Mouse (Mus musculus) testis, adult 2 months (tissue): ENCODE results near the gene Castor2. TPM values are rescaled to one million over a fixed set of nuclear protein-coding genes. Genes with fewer than 3 reads are reported as not detected.
A peak's percentile ranks its signal among the peaks of the same experiment; 100 is the strongest.

Experiments used
- H3K27ac ChIP-seq: fragments of 200-500 bp; 2 replicates; pipeline ENCODE4 v1.5.1; 2012; ENCODE audit warnings: low read depth, low read length; ENCODE audit not compliant: control insufficient read depth, insufficient read depth
- H3K27me3 ChIP-seq: fragments of 200-500 bp; 2 replicates; pipeline ENCODE4 v1.6.1; 2012; ENCODE audit warnings: mild to moderate bottlenecking, low read length, moderate library complexity; ENCODE audit not compliant: control insufficient read depth, insufficient read depth
- H3K36me3 ChIP-seq: fragments of 200-500 bp; 2 replicates; pipeline ENCODE4 v1.6.1; 2012; ENCODE audit warnings: mild to moderate bottlenecking, low read length; ENCODE audit not compliant: control insufficient read depth, insufficient read depth
- H3K4me1 ChIP-seq: fragments of 200-500 bp; 2 replicates; pipeline ENCODE4 v1.6.1; 2012; ENCODE audit warnings: low read length; ENCODE audit not compliant: control insufficient read depth, insufficient read depth
- H3K4me3 ChIP-seq: fragments of 200-500 bp; 2 replicates; pipeline ENCODE4 v1.5.1; 2012; ENCODE audit warnings: low read depth, mild to moderate bottlenecking, low read length, moderate library complexity, mixed read lengths; ENCODE audit not compliant: control insufficient read depth
- CTCF ChIP-seq: fragments of 200-500 bp; IDR thresholded peaks from 2 replicates; pipeline ENCODE4 v1.5.1; 2012; ENCODE audit warnings: low read depth, mild to moderate bottlenecking, inconsistent platforms, low read length, moderate library complexity; ENCODE audit not compliant: control insufficient read depth, insufficient read depth, insufficient replicate concordance
- POLR2A ChIP-seq: fragments of 200-500 bp; IDR thresholded peaks from 2 replicates; pipeline ENCODE4 v1.6.1; 2012; ENCODE audit warnings: low read depth, mild to moderate bottlenecking, inconsistent platforms, low read length, moderate library complexity; ENCODE audit not compliant: control insufficient read depth
- polyA plus RNA-seq: library from polyadenylated mRNA; depleted of rRNA; stranded (reverse); fragments of >200 nt; gene quantifications from 2 replicates; pipeline ENCODE4 v1.2.3, GENCODE M21; 2012

Gene Castor2
- polyA plus RNA-seq, 1 experiment: 7.2 TPM

DNA sequence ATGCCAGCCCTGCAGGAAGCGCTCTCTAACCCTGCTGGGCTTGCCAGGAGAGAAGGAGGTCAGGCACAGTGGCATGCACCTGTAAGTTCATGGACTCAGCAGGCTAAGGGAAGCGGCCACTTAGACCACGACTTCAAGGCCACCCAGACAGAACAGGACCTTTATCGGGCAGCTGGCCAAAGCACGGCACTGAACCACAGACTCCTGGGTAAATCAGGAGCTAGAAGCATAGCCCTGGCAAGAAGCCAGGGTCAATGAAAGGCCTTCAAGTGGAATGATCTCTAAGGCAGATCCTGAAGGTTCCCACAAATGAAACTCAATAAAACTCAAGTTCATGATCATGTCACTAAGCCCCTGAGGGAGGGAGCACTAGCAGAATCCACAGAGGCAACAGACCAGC lies 65.2 kb downstream of the Castor2 start:
- no peak for TF ChIP-seq CTCF
- no peaks in the 10 kb centered on the region for H3K27me3 ChIP-seq
- H3K36me3 ChIP-seq: peaks cover 1% of the 10 kb centered on the region
- no peak overlapping the region for H3K27ac ChIP-seq
- no peaks in the 10 kb centered on the region for H3K4me1 ChIP-seq
- no peak overlapping the region for H3K4me3 ChIP-seq

DNA sequence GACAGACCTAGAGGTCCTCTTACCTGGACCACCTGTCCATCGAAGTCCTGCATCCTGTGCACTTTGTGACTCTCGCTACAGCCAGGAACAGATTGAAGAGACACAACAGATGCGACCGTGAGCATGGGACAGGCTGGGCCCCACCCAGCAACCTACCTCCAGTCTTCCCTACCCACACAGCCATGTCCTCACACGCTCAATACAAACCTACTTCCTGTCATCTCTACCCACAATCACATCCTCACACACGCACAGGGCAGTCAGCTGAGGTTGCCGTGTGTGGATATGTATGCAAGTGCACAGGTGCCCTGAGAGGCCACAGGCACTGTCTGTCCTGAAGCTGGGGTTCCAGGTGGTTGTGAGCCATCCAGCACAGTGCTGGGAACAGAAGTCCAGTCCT lies 67.1 kb downstream of the Castor2 start:
- Histone ChIP-seq H3K4me3 (no peak overlapping the region), H3K27me3 (no peaks in the 10 kb centered on the region), H3K36me3 (peaks cover 1% of the 10 kb centered on the region), H3K27ac (no peak overlapping the region), H3K4me1 (no peaks in the 10 kb centered on the region)
- TF ChIP-seq CTCF (no peak), POLR2A (no peak)

DNA sequence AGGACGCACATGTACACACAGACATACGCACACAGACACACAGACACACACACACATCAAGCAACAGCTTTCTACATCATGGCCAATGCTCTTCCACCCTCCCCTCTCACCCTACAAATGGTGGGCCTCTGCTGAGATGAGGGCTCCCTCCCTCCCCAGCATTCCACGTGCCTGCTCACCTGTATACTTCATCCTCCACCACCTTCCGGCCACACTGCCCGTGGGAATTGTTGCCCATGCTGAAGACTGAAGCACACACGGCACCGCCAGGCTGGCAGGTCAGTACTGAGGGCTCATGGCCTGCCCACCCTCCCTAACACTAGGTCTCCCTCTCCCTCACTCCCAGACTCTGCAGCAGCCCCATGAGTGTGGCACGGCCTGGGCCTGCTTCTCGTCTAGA lies 68.5 kb downstream of the Castor2 start:
- Histone ChIP-seq H3K27ac (no peak overlapping the region), H3K4me1 (no peaks in the 10 kb centered on the region), H3K27me3 (no peaks in the 10 kb centered on the region), H3K4me3 (no peak overlapping the region), H3K36me3 (peaks cover 1% of the 10 kb centered on the region)
- TF ChIP-seq CTCF (no peak), POLR2A (no peak)

DNA sequence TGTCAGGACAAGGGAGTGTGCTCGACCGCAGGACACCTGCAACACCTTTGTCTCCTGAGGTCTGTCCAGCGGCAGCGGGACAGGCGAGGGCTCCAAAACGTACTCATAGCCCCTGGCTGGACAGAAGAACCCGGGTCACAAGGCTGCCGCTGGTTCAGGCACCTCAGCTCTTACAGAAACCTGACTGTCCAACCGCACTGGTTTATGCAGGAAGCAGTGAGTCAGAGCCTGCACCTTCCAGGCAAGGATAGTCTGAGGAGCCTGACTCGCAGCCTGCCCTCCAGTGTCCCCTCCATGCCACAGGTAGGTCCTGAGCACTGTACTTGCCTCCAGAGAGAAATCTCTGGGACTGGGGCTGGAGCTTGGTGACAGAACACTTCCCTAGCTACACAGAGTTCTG lies 69.7 kb downstream of the Castor2 start:
- TF ChIP-seq POLR2A: no peak
- H3K36me3 ChIP-seq: peaks cover 1% of the 10 kb centered on the region
- H3K27me3 ChIP-seq: no peaks in the 10 kb centered on the region
- no peaks in the 10 kb centered on the region for H3K4me1 ChIP-seq
- H3K27ac ChIP-seq: no peak overlapping the region
- H3K4me3 ChIP-seq: no peak overlapping the region

DNA sequence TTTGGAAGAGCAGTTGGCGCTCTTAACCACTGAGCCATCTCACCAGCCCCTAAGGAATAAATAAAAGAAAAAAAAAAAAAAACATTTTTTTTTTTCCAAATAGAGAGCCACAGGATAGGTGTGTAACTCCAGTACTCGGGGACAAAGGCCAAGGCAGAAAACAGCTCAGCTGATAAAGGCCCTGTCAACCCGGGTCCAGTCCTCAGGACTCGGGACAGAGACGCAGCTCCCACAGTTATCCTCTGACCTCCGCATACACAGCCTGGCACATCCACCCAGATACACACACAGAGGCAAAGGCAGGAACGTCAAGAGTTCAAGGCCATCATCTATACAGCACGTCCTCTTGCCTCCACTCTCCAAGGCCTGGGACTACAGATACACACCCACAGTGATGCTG lies 70.7 kb downstream of the Castor2 start:
- Histone ChIP-seq H3K27ac (no peak overlapping the region), H3K36me3 (peaks cover 1% of the 10 kb centered on the region), H3K4me3 (no peak overlapping the region), H3K27me3 (no peaks in the 10 kb centered on the region), H3K4me1 (no peaks in the 10 kb centered on the region)
- TF ChIP-seq CTCF (no peak), POLR2A (no peak)

DNA sequence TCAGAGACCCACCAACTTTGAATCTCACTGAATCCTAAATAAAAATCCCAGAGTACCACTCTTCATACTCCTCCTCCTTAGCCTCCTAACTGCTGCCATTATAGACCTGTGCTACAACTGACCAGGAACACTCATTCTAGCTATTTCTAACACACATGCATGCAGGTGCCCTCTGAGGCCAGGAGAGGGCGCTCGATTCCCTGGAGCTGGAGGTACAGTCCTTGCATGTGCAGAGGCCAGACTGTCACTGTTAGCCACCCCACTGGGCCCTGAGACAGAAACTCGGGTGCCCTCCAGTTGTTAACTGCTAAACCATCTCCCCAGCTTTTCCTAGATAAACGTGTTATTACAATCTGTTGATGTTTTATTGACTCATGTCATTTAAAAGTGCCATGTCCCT lies 73.7 kb downstream of the Castor2 start:
- Histone ChIP-seq H3K36me3 (no peaks in the 10 kb centered on the region), H3K27ac (no peak overlapping the region), H3K4me3 (no peak overlapping the region), H3K27me3 (no peaks in the 10 kb centered on the region), H3K4me1 (peaks cover 6% of the 10 kb centered on the region)
- TF ChIP-seq CTCF (peak; percentile 61; the same call in 1 of the 2 replicates), POLR2A (no peak)

DNA sequence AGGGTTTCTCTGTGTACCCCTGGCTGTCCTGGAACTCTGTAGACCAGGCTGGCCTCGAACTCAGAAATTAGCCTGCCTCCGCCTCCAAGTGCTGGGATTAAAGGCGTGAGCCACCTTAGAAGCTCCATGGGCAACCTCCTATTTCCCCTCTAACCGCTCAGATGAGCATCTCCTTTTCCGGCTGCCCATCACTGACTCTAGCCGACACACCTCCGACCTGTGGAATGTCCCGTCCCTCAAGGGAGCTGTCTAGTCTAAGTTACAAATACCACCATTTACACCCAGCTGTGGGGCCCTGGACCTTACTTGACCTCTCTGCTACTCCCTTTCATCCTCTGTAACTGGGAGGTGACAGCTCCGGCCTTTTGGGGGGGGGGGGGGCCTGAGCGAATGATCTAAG lies 76.2 kb downstream of the Castor2 start:
- no peaks in the 10 kb centered on the region for H3K36me3 ChIP-seq
- H3K4me3 ChIP-seq: peak overlapping the region; percentile 80
- peak overlapping the region; percentile 3 for H3K27ac ChIP-seq
- H3K4me1 ChIP-seq: peaks cover 6% of the 10 kb centered on the region
- TF ChIP-seq CTCF (no peak), POLR2A (no peak)
- H3K27me3 ChIP-seq: no peaks in the 10 kb centered on the region

DNA sequence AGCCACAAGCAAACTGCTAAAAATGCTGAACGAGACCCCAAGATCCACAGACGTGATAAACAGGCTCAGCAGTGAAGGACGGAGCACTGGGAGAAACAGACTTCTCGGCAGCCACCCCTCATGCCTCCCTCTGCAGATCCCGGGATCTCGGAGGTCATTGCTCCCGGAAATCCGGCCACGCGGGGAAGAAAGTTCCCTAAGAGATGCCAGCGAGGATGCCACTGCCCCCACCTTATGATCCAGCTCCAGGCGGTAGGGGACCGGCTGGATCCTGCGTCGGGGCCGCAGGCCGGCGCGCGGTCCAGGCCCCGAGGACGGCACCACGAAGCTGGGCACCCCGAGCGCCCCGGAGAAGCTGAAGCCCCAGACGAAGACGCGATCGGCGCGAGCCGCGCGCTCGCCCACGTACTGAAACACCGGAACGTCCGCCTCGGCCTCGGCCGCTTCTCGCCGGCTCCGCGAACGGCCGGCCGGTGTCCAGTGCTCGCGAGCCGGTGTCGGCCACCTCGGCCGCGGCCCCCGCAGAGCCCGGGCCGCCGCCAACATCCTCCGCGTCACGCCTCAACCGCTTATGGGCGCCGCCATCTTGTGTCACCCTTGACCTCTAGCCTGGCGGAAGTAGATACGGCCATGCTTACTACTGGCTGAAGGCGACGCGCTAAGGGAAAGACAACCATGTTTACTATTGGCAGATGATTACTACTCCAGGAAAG lies 76.8 kb downstream of the Castor2 start, which contains the start of gene Rcc1l:
Gene Rcc1l (minus strand): TSS at position 606 of the 713 bp plus-strand sequence.
- no peaks in the 10 kb centered on the region for H3K27me3 ChIP-seq
- H3K4me1 ChIP-seq: peaks cover 6% of the 10 kb centered on the region
- peak within 1 kb of the TSS; percentile 80 for H3K4me3 ChIP-seq
- TF ChIP-seq CTCF (no peak), POLR2A (peak; percentile 80)
- H3K36me3 ChIP-seq: no peaks in the 10 kb centered on the region
- peak within 1 kb of the TSS; percentile 86 for H3K27ac ChIP-seq
